Mouse (Mus musculus) kidney, postnatal 36 days (tissue): Measurements from ENCODE around the gene Zfp777.

ENCODE experiments used
- DNase-seq, 2 experiments: peaks; one replicate each; pipeline ENCODE4 v3.0.0; 2021 to 2022; ENCODE audit warnings: mixed read lengths in 2 of 2

The Zfp777 gene

DNA sequence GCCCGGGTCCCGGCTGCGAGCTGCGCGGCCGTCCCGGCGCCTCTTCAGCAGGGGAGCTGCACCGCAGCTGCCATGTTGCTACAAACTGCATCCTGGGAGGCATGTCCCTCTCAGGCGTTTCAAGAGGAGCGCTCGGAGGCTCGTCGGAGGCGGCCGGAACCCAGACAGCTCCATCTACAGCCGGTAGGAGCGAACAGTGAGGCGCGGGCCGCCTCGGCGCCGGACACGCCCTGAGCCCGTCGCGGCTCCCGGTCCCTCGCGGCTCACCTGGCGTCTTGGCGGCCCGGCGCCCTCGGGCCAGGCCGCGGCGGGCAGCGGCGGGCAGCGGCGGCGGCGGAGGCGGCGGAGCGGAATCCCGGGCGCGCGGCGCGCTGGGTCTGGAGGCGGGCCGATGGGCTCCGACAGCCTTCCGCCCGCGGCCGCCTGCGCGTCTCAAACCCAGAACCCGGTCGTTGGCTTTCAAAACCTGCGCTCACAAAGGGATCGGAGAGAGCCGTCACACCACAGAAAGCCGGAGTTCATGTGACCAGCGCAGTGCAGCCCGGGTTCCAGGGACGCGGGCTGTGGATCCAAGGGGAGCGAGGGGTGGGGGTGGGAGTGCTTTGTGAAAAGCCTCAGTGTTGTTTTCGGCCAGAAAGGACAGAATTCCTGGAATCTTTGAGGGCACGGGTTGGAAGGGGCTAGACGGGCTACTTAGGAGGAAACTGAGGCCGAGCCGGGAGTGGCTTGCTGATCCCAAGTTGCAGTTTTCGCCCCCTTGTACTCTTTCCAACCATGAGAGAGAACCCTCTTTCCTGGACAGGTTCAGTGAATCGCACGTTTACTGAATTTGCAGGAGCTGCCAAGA is at the start of gene Zfp777:
TSS of gene Zfp777 (minus strand) at position 486 of the 847 bp plus-strand sequence.
- DNase-seq, result peak; percentile 87 to 88

GRCm38 (mm10) chr6:48086957-48087715 is 38.4 kb upstream of the Zfp777 start:
- no peak for DNase-seq

GRCm38 (mm10) chr6:48086471-48086878 is 37.8 kb upstream of the Zfp777 start, which contains the start of gene Zfp746:
Gene Zfp746 (minus strand): TSS chr6:48086593.
- DNase-seq, result peak; percentile 91 to 98

- DNase-seq, result peak; percentile 69 to 81
Observed at GRCm38 (mm10) chr6:48085521-48086404, 37.1 kb upstream of the Zfp777 start.

DNA sequence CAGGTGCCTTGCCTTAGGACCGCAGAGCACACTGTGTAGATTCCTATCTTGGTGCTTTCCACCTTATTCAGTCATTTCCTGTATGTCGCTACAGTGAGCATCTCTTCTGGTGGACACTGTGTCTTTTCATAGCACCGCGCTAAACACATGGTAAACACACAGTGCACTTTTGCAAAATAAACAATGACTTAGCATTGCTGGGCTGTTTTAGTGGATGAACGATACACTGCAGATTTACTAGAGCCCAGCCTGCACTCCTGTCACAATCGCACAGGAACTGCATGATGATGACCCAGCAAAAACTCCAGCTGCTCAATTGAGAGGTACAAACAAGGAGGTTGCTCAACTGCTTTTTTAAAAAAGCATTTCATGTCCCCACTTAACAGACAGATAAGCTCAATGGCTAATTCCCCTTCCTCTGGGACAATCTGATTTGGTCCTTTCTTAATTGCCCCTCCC is 35.1 kb upstream of the Zfp777 start:
- no peak for DNase-seq

DNA sequence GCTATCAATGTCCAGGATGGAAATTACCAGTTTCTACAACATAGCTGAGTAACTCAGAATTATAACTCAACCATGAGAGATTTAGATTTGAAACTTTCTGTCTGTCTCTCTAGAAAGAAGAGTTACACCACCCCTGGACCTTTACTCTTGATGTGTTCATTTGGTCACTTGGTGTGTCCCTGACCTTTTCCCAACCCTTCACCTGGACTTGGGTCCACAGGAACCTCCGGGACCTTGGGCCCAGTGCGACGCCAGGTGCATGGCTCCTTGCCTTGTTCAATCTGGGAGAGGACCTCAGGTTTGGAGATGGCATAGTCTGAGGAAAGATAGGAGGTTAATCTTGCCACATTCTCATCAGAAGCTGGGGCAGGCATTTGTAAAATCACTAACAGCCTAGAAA is 33.2 kb upstream of the Zfp777 start:
- DNase-seq, result no peak

DNA sequence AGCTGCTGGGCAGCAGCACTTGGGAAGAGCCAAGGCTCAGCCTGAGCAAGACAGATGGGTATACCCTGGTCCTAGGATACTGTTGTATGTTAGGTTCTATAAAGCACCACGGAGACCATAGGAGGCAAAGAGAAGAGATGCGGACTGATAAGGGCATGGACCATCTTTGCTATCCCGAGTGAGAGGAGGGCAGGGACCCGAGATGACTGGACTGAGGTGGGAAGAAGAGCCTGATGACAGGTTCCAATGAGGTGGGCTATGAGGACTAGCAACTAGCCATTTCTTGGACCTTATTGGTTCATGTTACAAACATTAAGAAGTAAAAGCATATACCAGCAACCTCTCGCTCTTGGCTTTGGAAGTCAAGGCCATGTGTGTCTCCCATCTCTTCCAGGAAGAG is 32.3 kb upstream of the Zfp777 start:
- no peak for DNase-seq

DNA sequence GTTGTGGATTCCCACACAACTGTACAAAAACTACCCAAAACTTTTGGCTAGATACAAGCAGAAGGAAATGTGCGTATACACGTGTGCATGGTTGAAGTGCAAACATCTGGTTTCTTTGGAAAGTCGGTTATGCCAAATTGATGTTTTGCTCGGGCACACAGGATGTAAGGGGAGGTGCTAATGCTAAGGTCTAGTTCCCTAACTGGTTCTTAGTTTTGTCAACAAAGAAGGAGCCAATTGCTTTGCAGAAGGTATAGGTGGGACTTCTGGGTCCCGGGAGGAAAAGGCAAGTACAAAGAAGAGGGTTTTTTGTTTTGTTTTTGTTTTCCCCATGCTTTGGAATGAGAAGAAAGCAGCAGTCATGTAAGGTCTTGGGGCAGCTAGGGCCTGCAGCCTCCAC is 24.6 kb upstream of the Zfp777 start:
- peak in 1 of 2 experiments; percentile 19 for DNase-seq

DNA sequence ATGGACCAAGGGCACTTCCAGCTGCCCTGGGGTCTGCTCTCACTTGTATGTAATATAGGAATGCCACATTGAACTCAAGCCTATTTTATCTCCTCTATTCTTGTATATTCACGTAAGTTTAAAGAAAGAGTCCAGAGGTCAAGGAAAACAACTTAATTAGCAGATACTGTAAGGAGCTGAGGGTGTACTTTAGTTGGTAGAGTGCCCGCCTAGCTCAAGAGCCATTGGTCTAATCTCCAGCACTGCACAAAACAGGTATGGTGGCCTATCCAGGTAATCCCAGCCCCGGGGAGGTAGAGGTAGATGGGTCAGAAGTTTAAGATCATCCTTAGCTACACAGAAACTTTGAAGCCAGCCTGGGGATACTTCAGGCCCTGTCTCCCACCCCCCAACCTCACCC is 18.8 kb upstream of the Zfp777 start:
- DNase-seq, result no peak

DNA sequence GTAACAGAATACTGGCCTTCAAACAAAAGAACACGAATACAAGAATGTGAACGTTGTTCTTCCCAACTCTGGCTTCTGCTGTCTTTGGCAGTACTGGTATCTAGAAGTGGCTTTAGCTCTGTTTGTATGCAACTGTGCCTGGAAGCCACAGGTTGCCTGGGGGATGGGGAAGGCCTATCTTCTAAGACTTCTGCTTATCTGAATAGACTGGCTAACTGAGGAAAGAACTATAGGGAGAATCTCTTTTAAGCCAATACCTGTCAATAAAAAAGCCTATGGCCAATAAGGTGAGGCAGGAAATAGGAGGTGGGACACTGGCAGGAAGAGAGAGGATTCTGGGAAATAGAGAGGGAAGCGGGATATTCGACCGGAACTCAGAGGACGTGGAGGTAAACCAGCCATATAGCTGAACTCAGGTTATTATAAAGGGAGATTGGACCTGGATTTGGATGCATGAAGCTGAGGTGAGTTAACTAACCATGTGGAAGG is 16.9 kb upstream of the Zfp777 start:
- DNase-seq, result no peak

DNA sequence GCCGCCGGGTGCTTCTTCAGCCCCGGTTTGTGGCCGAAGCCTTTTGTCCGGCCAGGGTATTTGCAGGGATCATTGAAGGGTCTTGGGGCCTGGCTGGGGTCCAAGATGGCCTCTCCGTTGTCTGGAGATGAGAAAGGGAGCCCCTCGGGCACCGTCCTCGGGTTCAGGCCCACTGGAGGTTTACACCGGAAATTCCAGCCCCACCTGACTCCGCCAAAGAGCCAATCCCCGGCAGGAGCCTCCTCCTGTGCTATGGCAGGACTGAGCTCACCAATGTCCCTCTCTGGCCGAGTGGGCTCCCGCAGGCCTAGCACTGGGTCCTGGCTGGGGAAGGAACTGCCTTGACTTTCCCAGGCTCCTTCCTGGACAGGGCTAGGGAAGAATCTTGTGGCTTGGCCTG is 15.7 kb upstream of the Zfp777 start:
- no peak for DNase-seq

GRCm38 (mm10) chr6:48063940-48064339 is 15.2 kb upstream of the Zfp777 start:
- no peak for DNase-seq

DNA sequence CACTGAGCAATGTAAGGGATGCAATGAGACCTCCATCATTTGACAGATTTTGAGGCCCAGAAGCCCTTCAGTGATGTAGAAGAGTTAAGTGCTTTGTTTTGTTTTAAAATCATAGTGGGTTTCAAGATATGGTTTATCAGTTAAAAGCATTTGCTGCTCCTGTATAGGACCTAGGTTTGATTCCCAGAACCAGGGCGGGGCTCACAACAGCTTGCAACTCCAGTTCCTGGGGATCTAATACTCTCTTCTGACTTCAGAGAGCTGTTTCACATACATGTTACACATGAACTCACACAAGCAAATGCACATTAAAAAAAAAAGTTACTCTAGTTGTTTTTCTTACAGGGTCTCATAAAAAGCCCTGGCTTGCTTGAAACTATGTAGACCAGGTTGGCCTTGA is 12.2 kb upstream of the Zfp777 start:
- DNase-seq, result no peak

GRCm38 (mm10) chr6:48060421-48060820 is 11.7 kb upstream of the Zfp777 start:
- DNase-seq, result no peak

- DNase-seq, result no peak
Observed at GRCm38 (mm10) chr6:48052136-48052535, 3.4 kb upstream of the Zfp777 start.

- no peak for DNase-seq
Observed at GRCm38 (mm10) chr6:48051666-48052065, 3.0 kb upstream of the Zfp777 start.

DNA sequence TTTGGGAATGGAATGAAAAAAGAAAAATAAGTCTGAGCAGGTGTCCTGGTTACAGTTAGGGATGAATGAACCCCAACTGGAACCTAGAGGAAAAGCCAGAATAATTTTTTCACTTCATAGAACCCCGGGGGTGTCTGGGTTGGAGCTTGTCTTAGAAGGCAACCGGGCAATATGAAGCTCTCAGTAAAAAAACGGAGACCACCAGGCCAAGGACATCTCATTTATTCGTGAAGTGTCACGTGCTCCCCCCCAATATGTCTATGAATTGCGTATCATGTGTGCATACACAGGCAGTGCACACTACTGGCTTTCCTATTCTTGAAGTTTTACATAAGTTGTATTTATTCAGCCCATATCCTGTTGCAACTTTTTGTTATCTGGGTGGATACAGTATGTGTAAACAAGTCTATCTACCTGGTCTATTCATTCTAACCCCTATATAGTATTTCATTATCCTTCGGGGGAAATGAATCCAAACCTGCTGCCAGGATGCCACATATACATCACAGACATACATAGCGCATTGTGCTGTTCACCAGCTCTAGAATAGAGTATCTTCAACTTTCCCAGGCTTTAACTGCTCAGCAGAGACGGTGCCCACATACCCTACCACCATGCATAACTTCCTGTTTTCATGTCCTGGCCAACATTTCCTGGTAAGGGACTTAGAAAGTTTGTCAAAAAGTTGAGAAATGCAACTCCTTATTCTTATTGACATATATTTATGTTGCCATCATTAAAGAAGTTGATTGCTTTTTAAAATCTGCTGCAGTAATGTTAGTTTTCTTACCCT is 758 bp upstream of the Zfp777 start:
- DNase-seq, result no peak

- DNase-seq, result peak; percentile 44 to 69
Observed at GRCm38 (mm10) chr6:48047450-48048351, 1.0 kb downstream of the Zfp777 start.

DNA sequence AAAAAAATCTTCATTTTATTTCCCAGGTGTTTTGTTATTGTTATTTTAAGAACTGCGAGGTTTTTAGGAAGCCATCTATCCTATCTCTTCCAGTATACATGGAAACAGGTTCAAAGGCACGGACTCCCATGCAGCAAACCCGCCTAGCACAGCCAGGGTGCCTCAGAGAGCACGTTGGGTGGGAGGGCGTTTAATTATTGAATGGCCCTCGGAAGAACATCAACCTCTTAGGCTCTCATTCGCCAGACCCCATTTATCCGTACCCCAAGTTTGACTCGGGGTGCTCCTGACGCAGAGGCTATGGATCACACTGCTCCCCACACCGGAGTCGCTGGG is 1.6 kb downstream of the Zfp777 start:
- no peak for DNase-seq

DNA sequence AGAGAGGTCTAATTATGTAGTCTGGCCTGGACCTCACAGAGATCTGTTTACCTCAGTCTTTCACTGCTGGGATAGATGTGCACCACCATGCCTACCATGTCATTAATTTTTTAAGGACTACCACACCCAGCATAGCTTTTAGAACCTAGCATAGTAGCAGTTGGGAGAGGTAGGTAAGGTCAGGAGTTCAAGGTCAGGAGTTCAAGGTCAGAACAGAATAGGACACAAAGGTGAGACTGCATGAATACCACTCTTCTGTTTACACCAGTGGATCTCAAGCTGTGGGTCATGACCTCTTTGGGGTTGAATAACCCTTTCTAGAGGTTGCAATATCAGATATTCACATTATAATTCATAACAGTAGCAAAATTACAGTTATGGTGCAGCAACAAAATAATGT is 16.1 kb downstream of the Zfp777 start:
- DNase-seq, result no peak
